Mouse (Mus musculus): ENCODE results near the gene Gpatch8. TPM values are rescaled to one million over a fixed set of nuclear protein-coding genes. Genes with fewer than 3 reads are reported as not detected.

Gpatch8 gene
- polyA plus RNA-seq, 1 experiment = 34.5 TPM

DNA sequence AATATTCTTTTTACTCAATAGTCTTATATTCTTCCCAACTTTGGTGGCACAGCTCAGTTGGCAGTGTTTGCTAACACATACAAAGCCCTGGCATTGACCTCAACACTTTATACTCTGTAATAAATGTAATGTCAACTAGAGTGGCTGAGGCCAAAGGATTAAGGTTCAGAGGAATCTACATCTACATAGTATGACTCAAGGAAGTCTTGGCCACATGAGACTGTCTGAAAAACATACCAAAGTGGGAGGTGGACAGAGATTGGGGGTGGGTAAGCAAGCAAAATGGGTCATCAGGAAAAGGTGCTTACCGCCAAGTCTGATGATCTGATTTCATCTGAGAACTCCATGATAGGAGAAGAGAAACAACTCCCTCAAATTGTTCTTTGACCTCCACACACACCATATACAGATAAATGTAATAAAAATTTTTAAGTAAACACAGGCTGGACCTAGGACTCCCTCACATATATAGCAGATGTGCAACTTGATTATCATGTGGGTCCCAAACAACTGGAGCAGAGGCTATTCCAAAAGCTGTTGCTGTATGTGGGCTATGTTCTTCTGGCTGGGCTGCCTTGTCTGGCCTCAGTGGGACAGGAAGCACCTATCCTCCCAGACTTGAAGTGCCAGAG, 41.3 kb downstream of the Gpatch8 start:
- no peak for TF ChIP-seq POLR2A (IDR thresholded peaks at IDR 0.05; ENCODE audit: control insufficient read depth, extremely low read depth, insufficient read depth, low read length, poor library complexity)
- TF ChIP-seq CTCF (IDR thresholded peaks at IDR 0.05; ENCODE audit: borderline replicate concordance, control insufficient read depth, extremely low read depth, insufficient read depth, low read length, poor library complexity) = no peak
- 97% methylated on average over 1 of the region's 1 CpGs for WGBS
- DNase-seq = no peak
- Histone ChIP-seq H3K36me3 (ENCODE audit: control insufficient read depth, insufficient read depth, low read length) (peaks cover 6% of the 10 kb centered on the region), H3K4me3 (ENCODE audit: control insufficient read depth, insufficient read depth, low read length) (no peak overlapping the region), H3K27me3 (ENCODE audit: control insufficient read depth, insufficient read depth, low read length) (no peaks in the 10 kb centered on the region), H3K4me1 (replicated peaks; ENCODE audit: control insufficient read depth, insufficient read depth, low read length) (no peaks in the 10 kb centered on the region), H3K27ac (ENCODE audit: control insufficient read depth, insufficient read depth, low read length) (no peak overlapping the region)

DNA sequence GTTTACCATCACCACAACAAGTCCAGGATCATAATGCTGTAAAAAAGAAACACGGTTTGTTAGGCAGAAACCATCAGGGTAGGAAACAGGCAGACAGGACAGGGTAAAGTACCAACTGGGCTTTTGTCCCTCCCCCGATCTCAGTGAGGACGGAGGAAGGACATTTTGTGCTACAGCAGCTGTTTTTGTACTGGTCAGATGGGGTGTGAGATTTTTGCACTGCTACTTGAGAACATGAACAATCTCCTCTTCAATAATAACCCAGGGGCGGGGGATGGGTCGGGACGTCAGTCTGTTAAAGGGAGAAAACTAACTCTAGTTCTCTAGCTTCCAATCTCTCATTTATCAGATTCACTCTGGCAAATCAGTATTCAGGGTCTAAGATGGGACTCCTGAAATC, 46.0 kb downstream of the Gpatch8 start:
- Histone ChIP-seq H3K4me1 (replicated peaks; ENCODE audit: control insufficient read depth, insufficient read depth, low read length) (no peaks in the 10 kb centered on the region), H3K27ac (ENCODE audit: control insufficient read depth, insufficient read depth, low read length) (no peak overlapping the region), H3K36me3 (ENCODE audit: control insufficient read depth, insufficient read depth, low read length) (peaks cover 9% of the 10 kb centered on the region; the same call in 1 of the 2 replicates), H3K27me3 (ENCODE audit: control insufficient read depth, insufficient read depth, low read length) (no peaks in the 10 kb centered on the region), H3K4me3 (ENCODE audit: control insufficient read depth, insufficient read depth, low read length) (no peak overlapping the region)
- WGBS = 95% methylated on average over 6 of the region's 6 CpGs
- DNase-seq = no peak
- TF ChIP-seq POLR2A (IDR thresholded peaks at IDR 0.05; ENCODE audit: control insufficient read depth, extremely low read depth, insufficient read depth, low read length, poor library complexity) (no peak), CTCF (IDR thresholded peaks at IDR 0.05; ENCODE audit: borderline replicate concordance, control insufficient read depth, extremely low read depth, insufficient read depth, low read length, poor library complexity) (no peak)

- Histone ChIP-seq H3K4me1 (replicated peaks; ENCODE audit: control insufficient read depth, insufficient read depth, low read length) (no peaks in the 10 kb centered on the region), H3K27ac (ENCODE audit: control insufficient read depth, insufficient read depth, low read length) (no peak overlapping the region), H3K36me3 (ENCODE audit: control insufficient read depth, insufficient read depth, low read length) (peaks cover 45% of the 10 kb centered on the region), H3K27me3 (ENCODE audit: control insufficient read depth, insufficient read depth, low read length) (no peaks in the 10 kb centered on the region), H3K4me3 (ENCODE audit: control insufficient read depth, insufficient read depth, low read length) (no peak overlapping the region)
- TF ChIP-seq POLR2A (IDR thresholded peaks at IDR 0.05; ENCODE audit: control insufficient read depth, extremely low read depth, insufficient read depth, low read length, poor library complexity) (no peak), CTCF (IDR thresholded peaks at IDR 0.05; ENCODE audit: borderline replicate concordance, control insufficient read depth, extremely low read depth, insufficient read depth, low read length, poor library complexity) (no peak)
- WGBS = 57% methylated on average over 2 of the region's 2 CpGs
- DNase-seq = no peak
Measured at GRCm38 (mm10) chr11:102496732-102497131, 59.5 kb downstream of the Gpatch8 start.

DNA sequence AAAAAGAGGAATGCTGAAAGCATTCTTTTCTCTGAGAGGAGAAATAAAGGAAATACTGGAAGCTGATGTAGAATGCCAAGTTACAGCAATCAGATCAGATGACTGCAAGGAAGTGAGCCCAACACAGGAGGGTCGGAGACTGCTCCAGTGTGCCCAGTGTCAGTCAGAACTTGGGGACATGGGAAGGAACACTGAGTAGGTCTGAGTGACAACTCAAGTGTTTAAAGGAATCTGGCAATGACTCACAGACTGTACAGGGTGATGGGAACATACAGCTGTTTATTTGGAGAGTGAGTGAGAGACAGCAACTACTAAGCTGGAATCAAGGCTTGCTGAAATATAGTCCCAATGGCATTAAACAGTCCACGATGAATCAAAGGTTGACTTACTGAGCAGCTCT, 60.0 kb downstream of the Gpatch8 start:
- Histone ChIP-seq H3K27ac (ENCODE audit: control insufficient read depth, insufficient read depth, low read length) (no peak overlapping the region), H3K36me3 (ENCODE audit: control insufficient read depth, insufficient read depth, low read length) (peaks cover 40% of the 10 kb centered on the region), H3K27me3 (ENCODE audit: control insufficient read depth, insufficient read depth, low read length) (no peaks in the 10 kb centered on the region), H3K4me1 (replicated peaks; ENCODE audit: control insufficient read depth, insufficient read depth, low read length) (no peaks in the 10 kb centered on the region), H3K4me3 (ENCODE audit: control insufficient read depth, insufficient read depth, low read length) (no peak overlapping the region)
- TF ChIP-seq CTCF (IDR thresholded peaks at IDR 0.05; ENCODE audit: borderline replicate concordance, control insufficient read depth, extremely low read depth, insufficient read depth, low read length, poor library complexity) (no peak), POLR2A (IDR thresholded peaks at IDR 0.05; ENCODE audit: control insufficient read depth, extremely low read depth, insufficient read depth, low read length, poor library complexity) (no peak)
- DNase-seq = no peak
- WGBS = 87% methylated on average over 2 of the region's 2 CpGs

DNA sequence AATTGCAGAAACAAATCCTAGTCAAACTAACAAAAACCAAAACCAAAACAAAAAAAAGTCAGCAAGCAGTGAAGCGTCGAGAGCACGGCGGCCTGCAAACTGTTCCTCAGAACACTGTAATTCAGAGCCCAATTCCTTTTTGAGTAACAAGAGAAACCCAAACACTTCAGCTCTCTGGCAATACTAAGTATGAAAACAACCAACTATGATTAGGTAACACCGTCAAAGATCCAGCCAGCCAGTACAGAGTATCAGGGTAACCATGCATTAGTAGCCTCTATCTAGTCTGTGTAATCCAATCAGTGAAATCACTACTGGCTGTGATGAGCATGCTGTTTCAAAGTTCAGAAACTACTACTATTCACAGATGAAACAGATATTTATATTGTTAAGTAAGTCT, 60.5 kb downstream of the Gpatch8 start:
- H3K27ac ChIP-seq (ENCODE audit: control insufficient read depth, insufficient read depth, low read length) = no peak overlapping the region
- peaks cover 36% of the 10 kb centered on the region for H3K36me3 ChIP-seq (ENCODE audit: control insufficient read depth, insufficient read depth, low read length)
- TF ChIP-seq POLR2A (IDR thresholded peaks at IDR 0.05; ENCODE audit: control insufficient read depth, extremely low read depth, insufficient read depth, low read length, poor library complexity) = no peak
- no peak for TF ChIP-seq CTCF (IDR thresholded peaks at IDR 0.05; ENCODE audit: borderline replicate concordance, control insufficient read depth, extremely low read depth, insufficient read depth, low read length, poor library complexity)
- H3K4me1 ChIP-seq (replicated peaks; ENCODE audit: control insufficient read depth, insufficient read depth, low read length) = no peaks in the 10 kb centered on the region
- WGBS = 97% methylated on average over 5 of the region's 5 CpGs
- no peaks in the 10 kb centered on the region for H3K27me3 ChIP-seq (ENCODE audit: control insufficient read depth, insufficient read depth, low read length)
- no peak for DNase-seq
- no peak overlapping the region for H3K4me3 ChIP-seq (ENCODE audit: control insufficient read depth, insufficient read depth, low read length)

GRCm38 (mm10) chr11:102495114-102495513, 61.1 kb downstream of the Gpatch8 start:
- no peak for DNase-seq
- 98% methylated on average over 6 of the region's 6 CpGs for WGBS
- Histone ChIP-seq H3K4me1 (replicated peaks; ENCODE audit: control insufficient read depth, insufficient read depth, low read length) (no peaks in the 10 kb centered on the region), H3K4me3 (ENCODE audit: control insufficient read depth, insufficient read depth, low read length) (no peak overlapping the region), H3K27ac (ENCODE audit: control insufficient read depth, insufficient read depth, low read length) (no peak overlapping the region), H3K27me3 (ENCODE audit: control insufficient read depth, insufficient read depth, low read length) (no peaks in the 10 kb centered on the region), H3K36me3 (ENCODE audit: control insufficient read depth, insufficient read depth, low read length) (peaks cover 31% of the 10 kb centered on the region)
- TF ChIP-seq CTCF (IDR thresholded peaks at IDR 0.05; ENCODE audit: borderline replicate concordance, control insufficient read depth, extremely low read depth, insufficient read depth, low read length, poor library complexity) (no peak), POLR2A (IDR thresholded peaks at IDR 0.05; ENCODE audit: control insufficient read depth, extremely low read depth, insufficient read depth, low read length, poor library complexity) (no peak)
